Mouse (Mus musculus): Measurements from ENCODE around the gene 2310034C09Rik.

DNA sequence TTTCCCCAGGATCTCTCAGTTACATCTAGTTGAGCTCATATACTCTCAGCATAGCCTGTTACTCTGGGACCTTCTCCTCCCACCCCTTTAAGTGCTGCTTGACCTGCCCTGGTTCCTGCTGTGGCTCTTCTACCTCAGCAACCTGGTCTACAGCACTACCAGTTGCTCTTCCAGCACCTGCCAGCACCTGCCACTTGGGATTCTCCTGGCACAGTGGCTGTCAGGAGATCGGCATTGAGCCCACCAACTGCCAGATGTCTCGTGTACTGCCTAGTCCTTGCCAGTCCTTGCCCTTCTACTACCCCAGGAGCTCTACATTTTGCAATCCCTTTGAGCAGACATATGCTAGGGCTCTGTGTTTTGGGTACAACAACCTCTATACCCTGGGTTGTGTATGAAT, 28.1 kb downstream of the 2310034C09Rik start:
- TF ChIP-seq POLR2A (IDR thresholded peaks at IDR 0.05; ENCODE audit: insufficient read length, low read depth) (no peak), USF1 (IDR thresholded peaks at IDR 0.05; ENCODE audit: low read depth) (no peak), POLR2AphosphoS2 (IDR thresholded peaks at IDR 0.05; ENCODE audit: insufficient read length, low read depth) (no peak), MAX (IDR thresholded peaks at IDR 0.05; ENCODE audit: low read depth) (no peak), REST (IDR thresholded peaks at IDR 0.05; ENCODE audit: insufficient read depth, insufficient read length) (no peak), TCF12 (IDR thresholded peaks at IDR 0.05; ENCODE audit: insufficient read depth, poor library complexity, severe bottlenecking) (no peak), E2F4 (IDR thresholded peaks at IDR 0.05; ENCODE audit: insufficient read depth) (no peak), MYOG (IDR thresholded peaks at IDR 0.05; ENCODE audit: control insufficient read depth in 1 of 3, insufficient read depth in 1 of 3, insufficient read length in 2 of 3, low read depth in 2 of 3) (no peak), CEBPB (IDR thresholded peaks at IDR 0.05; ENCODE audit: insufficient read depth, poor library complexity, severe bottlenecking) (no peak)
